Mouse (Mus musculus) C2C12 (cell line): Measurements from ENCODE around the gene Lrrc25. TPM values are rescaled to one million over a fixed set of nuclear protein-coding genes. Genes with fewer than 3 reads are reported as not detected.

Experiments used
- H3K27me3 ChIP-seq: one replicate; pipeline ENCODE4 v1.6.1; 2011; ENCODE audit not compliant: control insufficient read depth, insufficient read depth, insufficient read length
- H3K36me3 ChIP-seq: one replicate; pipeline ENCODE4 v1.6.1; 2011; ENCODE audit not compliant: control insufficient read depth, insufficient read depth
- H3K4me3 ChIP-seq: one replicate; pipeline ENCODE4 v1.5.1; 2011; ENCODE audit warnings: mild to moderate bottlenecking, control low read depth; ENCODE audit not compliant: poor library complexity, insufficient read depth, severe bottlenecking
- H3K79me2 ChIP-seq: one replicate; pipeline ENCODE4 v1.6.1; 2011; ENCODE audit not compliant: control insufficient read depth, insufficient read depth
- H3K79me3 ChIP-seq: one replicate; pipeline ENCODE4 v1.6.1; 2011; ENCODE audit warnings: low read depth, control low read depth
- H3ac ChIP-seq: one replicate; pipeline ENCODE3; 2011; ENCODE audit warnings: low read depth; ENCODE audit not compliant: control insufficient read depth, insufficient read length
- CEBPB ChIP-seq: IDR thresholded peaks from one replicate; pipeline ENCODE4 v1.6.1; 2011; ENCODE audit warnings: low read depth, mild to moderate bottlenecking, control low read depth, moderate library complexity
- CTCF ChIP-seq: IDR thresholded peaks from one replicate; pipeline ENCODE4 v1.5.1; 2011; ENCODE audit not compliant: control insufficient read depth, insufficient read depth, insufficient read length
- FOSL1 ChIP-seq: IDR thresholded peaks from one replicate; pipeline ENCODE4 v1.8.0; 2011; ENCODE audit warnings: mild to moderate bottlenecking, low read length; ENCODE audit not compliant: poor library complexity, insufficient read depth, severe bottlenecking
- MAX ChIP-seq: IDR thresholded peaks from one replicate; pipeline ENCODE4 v1.6.1; 2011; ENCODE audit warnings: mild to moderate bottlenecking, control low read depth
- MYOD1 ChIP-seq: IDR thresholded peaks from one replicate; pipeline ENCODE4 v1.6.1; 2011; ENCODE audit warnings: low read depth; ENCODE audit not compliant: control insufficient read depth, insufficient read length
- MYOG ChIP-seq: IDR thresholded peaks from one replicate; pipeline ENCODE4 v1.6.1; 2011; ENCODE audit not compliant: control insufficient read depth, insufficient read length; ENCODE audit errors: extremely low read depth
- USF1 ChIP-seq: IDR thresholded peaks from one replicate; pipeline ENCODE4 v1.6.1; 2011; ENCODE audit warnings: low read depth, mild to moderate bottlenecking, control low read depth, moderate library complexity
- polyA plus RNA-seq: library from polyadenylated mRNA; unstranded; fragments of >200 nt; fragmentation: generic; extraction: Trizol; gene quantifications from one replicate; pipeline ENCODE4 v1.2.1, GENCODE M21; 2012; ENCODE audit warnings: missing spikeins

The Lrrc25 gene
- polyA plus RNA-seq, 1 experiment = not detected

DNA sequence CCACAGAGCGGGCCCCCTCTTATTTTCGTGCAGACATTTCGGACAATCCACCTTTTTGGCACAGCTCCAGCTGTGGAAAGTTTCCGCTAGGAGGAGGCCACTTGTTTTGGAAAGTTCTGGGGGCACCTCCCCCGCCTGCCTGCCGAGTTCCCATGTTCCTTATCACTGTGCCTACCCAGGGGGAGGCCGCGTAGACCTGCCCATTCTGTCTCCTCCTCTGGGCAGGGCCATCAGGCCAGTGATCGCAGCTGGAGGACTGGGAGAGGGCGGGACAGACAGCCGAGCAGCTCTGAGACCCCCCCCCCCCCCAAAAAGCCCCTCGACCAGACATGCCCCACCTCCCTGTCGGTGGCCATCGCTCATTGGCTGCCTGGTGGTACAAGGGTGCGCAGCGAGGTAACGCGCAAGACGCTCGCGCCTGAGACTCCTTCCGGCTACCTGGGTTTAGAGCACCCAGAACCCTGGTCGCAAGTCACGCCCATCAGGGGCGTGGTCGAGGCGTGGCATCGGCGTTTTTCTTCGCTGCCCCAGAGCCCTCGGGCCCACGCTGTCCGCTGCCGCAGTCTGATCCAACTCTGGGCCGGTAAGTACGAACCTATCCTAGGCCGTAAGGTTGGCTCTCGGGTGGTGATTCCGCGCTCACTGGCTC, 21.9 kb upstream of the Lrrc25 start, which contains the start of gene Isyna1:
Gene Isyna1 (plus strand): TSS at position 413 of the 649 bp plus-strand sequence.
- peaks cover 1% of the 10 kb centered on the region for H3K79me3 ChIP-seq
- TF ChIP-seq CTCF (no peak), MYOG (no peak), MYOD1 (no peak), MAX (no peak), CEBPB (no peak), FOSL1 (no peak), USF1 (no peak)
- peak within 1 kb of the TSS; percentile 28 for H3K4me3 ChIP-seq
- H3K27me3 ChIP-seq = no peaks in the 10 kb centered on the region
- H3ac ChIP-seq = peak within 1 kb of the TSS; percentile 76
- H3K36me3 ChIP-seq = peaks cover 50% of the 10 kb centered on the region
- H3K79me2 ChIP-seq = no peaks in the 10 kb centered on the region

DNA sequence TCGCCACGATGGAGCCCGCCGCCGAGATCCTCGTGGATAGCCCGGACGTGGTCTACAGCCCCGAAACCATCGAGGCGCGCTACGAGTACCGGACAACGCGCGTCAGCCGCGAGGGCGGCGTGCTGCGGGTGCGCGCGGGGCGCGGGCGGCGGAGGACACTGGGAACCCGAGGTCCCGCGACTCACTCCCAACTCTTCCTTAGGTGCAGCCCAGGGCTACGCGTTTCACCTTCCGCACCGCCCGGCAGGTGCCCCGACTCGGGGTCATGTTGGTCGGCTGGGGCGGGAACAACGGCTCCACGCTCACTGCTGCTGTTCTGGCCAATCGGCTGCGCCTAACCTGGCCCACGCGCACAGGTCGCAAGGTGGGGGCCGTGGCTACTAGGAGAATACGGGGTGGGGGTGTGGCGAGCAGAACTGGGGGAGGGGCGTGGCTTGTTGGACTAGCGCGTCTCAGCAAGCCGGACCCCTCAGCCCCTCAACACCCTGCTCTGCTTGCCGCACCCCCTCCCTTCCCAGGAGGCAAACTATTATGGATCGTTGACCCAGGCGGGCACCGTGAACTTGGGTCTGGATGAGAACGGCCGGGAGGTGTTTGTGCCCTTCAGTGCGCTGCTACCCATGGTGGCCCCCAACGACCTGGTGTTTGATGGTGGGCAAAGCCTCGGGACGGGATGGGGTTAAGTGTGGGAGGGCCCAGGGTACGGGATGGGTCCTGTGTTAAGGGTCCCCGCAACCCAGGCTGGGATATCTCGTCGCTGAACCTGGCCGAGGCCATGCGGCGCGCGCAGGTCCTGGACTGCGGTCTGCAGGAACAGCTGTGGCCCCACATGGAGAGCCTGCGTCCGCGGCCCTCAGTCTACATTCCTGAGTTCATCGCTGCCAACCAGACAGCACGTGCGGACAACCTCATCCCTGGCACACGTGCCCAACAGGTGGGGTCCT, 21.1 kb upstream of the Lrrc25 start:
- no peaks in the 10 kb centered on the region for H3K79me2 ChIP-seq
- H3K79me3 ChIP-seq = peaks cover 1% of the 10 kb centered on the region
- no peak for TF ChIP-seq USF1
- TF ChIP-seq CTCF = no peak
- no peak for TF ChIP-seq FOSL1
- no peak for TF ChIP-seq CEBPB
- TF ChIP-seq MYOG = no peak
- TF ChIP-seq MYOD1 = no peak
- no peaks in the 10 kb centered on the region for H3K27me3 ChIP-seq
- peaks cover 52% of the 10 kb centered on the region for H3K36me3 ChIP-seq
- peak overlapping the region; percentile 76 for H3ac ChIP-seq
- H3K4me3 ChIP-seq = peak overlapping the region; percentile 28

DNA sequence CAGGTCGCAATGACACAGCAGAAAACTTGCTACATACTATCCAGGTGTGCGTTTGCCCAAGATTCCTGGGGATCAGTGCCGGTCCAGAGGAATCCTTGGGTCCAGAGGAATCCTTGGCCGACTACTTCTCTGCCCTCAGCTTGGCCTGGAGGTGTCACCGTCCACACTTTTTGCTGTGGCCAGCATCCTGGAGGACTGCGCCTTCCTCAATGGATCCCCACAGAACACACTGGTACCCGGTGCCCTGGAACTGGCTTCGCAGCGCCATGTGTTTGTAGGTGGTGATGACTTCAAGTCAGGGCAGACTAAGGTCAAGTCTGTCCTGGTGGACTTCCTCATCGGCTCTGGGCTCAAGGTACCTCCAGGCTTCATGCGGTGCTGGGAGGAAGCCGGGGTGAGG, 20.1 kb upstream of the Lrrc25 start:
- TF ChIP-seq CTCF (no peak), USF1 (no peak), MAX (no peak), CEBPB (no peak), FOSL1 (no peak), MYOG (no peak), MYOD1 (no peak)
- no peak overlapping the region for H3K4me3 ChIP-seq
- peaks cover 47% of the 10 kb centered on the region for H3K36me3 ChIP-seq
- peaks cover 1% of the 10 kb centered on the region for H3K79me3 ChIP-seq
- no peaks in the 10 kb centered on the region for H3K27me3 ChIP-seq
- no peaks in the 10 kb centered on the region for H3K79me2 ChIP-seq
- H3ac ChIP-seq = no peak overlapping the region

DNA sequence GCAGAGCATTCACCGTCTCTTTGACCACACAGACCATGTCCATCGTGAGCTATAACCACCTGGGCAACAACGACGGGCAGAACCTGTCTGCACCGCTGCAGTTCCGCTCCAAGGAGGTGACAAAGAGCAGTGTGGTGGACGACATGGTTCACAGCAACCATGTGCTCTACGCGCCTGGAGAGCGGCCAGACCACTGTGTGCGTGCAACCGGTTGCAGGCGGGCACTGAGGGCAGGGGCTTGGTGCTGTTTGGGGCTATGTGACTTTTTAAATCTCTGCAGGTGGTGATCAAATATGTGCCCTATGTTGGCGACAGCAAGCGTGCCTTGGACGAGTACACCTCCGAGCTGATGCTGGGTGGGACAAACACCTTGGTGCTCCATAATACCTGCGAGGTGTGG, 19.7 kb upstream of the Lrrc25 start:
- no peak overlapping the region for H3ac ChIP-seq
- TF ChIP-seq MYOG (no peak), CTCF (no peak), FOSL1 (no peak), USF1 (no peak), MAX (no peak), CEBPB (no peak)
- H3K27me3 ChIP-seq = no peaks in the 10 kb centered on the region
- H3K36me3 ChIP-seq = peaks cover 46% of the 10 kb centered on the region
- no peak overlapping the region for H3K4me3 ChIP-seq
- peaks cover 1% of the 10 kb centered on the region for H3K79me3 ChIP-seq
- no peaks in the 10 kb centered on the region for H3K79me2 ChIP-seq

- Histone ChIP-seq H3K79me2 (no peaks in the 10 kb centered on the region), H3ac (no peak overlapping the region), H3K36me3 (peaks cover 41% of the 10 kb centered on the region), H3K79me3 (peaks cover 1% of the 10 kb centered on the region), H3K4me3 (no peak overlapping the region), H3K27me3 (no peaks in the 10 kb centered on the region)
- TF ChIP-seq CEBPB = no peak
- TF ChIP-seq FOSL1 = no peak
- no peak for TF ChIP-seq MYOG
- TF ChIP-seq CTCF = no peak
- no peak for TF ChIP-seq MAX
- no peak for TF ChIP-seq MYOD1
- TF ChIP-seq USF1 = no peak
These were observed 19.1 kb upstream of the Lrrc25 start for GRCm38 (mm10) chr8:70596775-70597416.
